Mouse (Mus musculus) heart, embryonic 14.5 days (tissue): ENCODE measurements around the gene Celsr2. TPM values are rescaled to one million over a fixed set of nuclear protein-coding genes. Genes with fewer than 3 reads are reported as not detected.

ENCODE experiments used
- ATAC-seq: fragments of 200-750 bp; cut with Nextera tagmentation; 2 replicates; pipeline ENCODE4 v1.8.0; 2017; ENCODE audit warnings: low read depth, moderate TSS enrichment; ENCODE audit not compliant: insufficient number of reproducible peaks, insufficient read depth, low FRiP score
- H3K27ac ChIP-seq, 2 experiments: fragments of 200-500 bp in 1 of 2; fragments of 300-500 bp in 1 of 2; sonication (generic) in 1 of 2; replicated peaks in 1 of 2; 2 replicates each; pipeline ENCODE4 v1.5.1; 2012 to 2014; ENCODE audit warnings: low read depth in 2 of 2, low read length in 2 of 2, control low read depth in 1 of 2, mild to moderate bottlenecking in 1 of 2, mixed read lengths in 1 of 2; ENCODE audit not compliant: control insufficient read depth in 1 of 2, insufficient read depth in 1 of 2
- H3K27me3 ChIP-seq: fragments of 300-500 bp; sonication (generic); 2 replicates; pipeline ENCODE4 v1.6.1; 2014; ENCODE audit warnings: mild to moderate bottlenecking, low read length, control low read depth; ENCODE audit not compliant: control insufficient read depth, insufficient read depth
- H3K36me3 ChIP-seq: fragments of 300-500 bp; sonication (generic); 2 replicates; pipeline ENCODE4 v1.6.1; 2014; ENCODE audit warnings: mild to moderate bottlenecking, control low read depth, low read length, mixed read lengths; ENCODE audit not compliant: control insufficient read depth, insufficient read depth
- H3K4me1 ChIP-seq, 2 experiments: fragments of 200-500 bp in 1 of 2; fragments of 300-500 bp in 1 of 2; sonication (generic) in 1 of 2; 2 replicates each; pipeline ENCODE4 v1.6.1; 2012 to 2014; ENCODE audit warnings: low read length in 2 of 2, control low read depth in 1 of 2, mixed read lengths in 1 of 2; ENCODE audit not compliant: control insufficient read depth in 2 of 2, insufficient read depth in 2 of 2
- H3K4me2 ChIP-seq: fragments of 300-500 bp; sonication (generic); 2 replicates; pipeline ENCODE4 v1.6.1; 2014; ENCODE audit warnings: mild to moderate bottlenecking, low read length
- H3K4me3 ChIP-seq, 2 experiments: fragments of 200-500 bp in 1 of 2; fragments of 300-500 bp in 1 of 2; sonication (generic) in 1 of 2; 2 replicates each; pipeline ENCODE4 v1.5.1; 2012 to 2014; ENCODE audit warnings: low read length in 2 of 2, mild to moderate bottlenecking in 2 of 2, control low read depth in 1 of 2, low read depth in 1 of 2, moderate library complexity in 1 of 2; ENCODE audit not compliant: control insufficient read depth in 1 of 2, insufficient read depth in 1 of 2
- H3K9ac ChIP-seq: fragments of 300-500 bp; sonication (generic); 2 replicates; pipeline ENCODE4 v1.6.1; 2014; ENCODE audit warnings: mild to moderate bottlenecking, low read length
- H3K9me3 ChIP-seq: fragments of 300-500 bp; sonication (generic); 2 replicates; pipeline ENCODE4 v1.6.1; 2016; ENCODE audit warnings: low read length, control low read depth; ENCODE audit not compliant: control insufficient read depth
- WGBS: fragments of 180-500 bp; shearing (Covaris S2); extraction: QIAGEN DNeasy Blood & Tissue Kit; methylation state at CpG from one replicate; pipeline ENCODE4 v1.1.7; 2014; 5-methylcytosine and 5-hydroxymethylcytosine counted together
- polyA plus RNA-seq: library from polyadenylated mRNA; unstranded; fragments of >200 nt; fragmentation: Nextera tagmentation; extraction: Ambion mirVana; gene quantifications from 2 replicates; pipeline ENCODE4 v1.2.1, GENCODE M21; 2014

Gene Celsr2
- polyA plus RNA-seq, 1 experiment from 2014 or later = 3.1 TPM

GRCm38 (mm10) chr3:108386186-108386585, 29.2 kb downstream of the Celsr2 start:
- no peak for ATAC-seq
- WGBS = 93% methylated on average over 10 of the region's 10 CpGs
- H3K9ac ChIP-seq = no peak overlapping the region
- no peaks in the 10 kb centered on the region for H3K9me3 ChIP-seq
- no peaks in the 10 kb centered on the region for H3K27me3 ChIP-seq
- H3K4me3 ChIP-seq = no peak overlapping the region
- H3K4me1 ChIP-seq = peaks cover 16 to 25% of the 10 kb centered on the region in 2 experiments
- no peak overlapping the region for H3K4me2 ChIP-seq
- peaks cover 19% of the 10 kb centered on the region for H3K36me3 ChIP-seq
- H3K27ac ChIP-seq = no peak overlapping the region

- Histone ChIP-seq H3K36me3 (peaks cover 19% of the 10 kb centered on the region), H3K4me3 (peak overlapping the region; percentile 69 to 74), H3K9ac (peak overlapping the region; percentile 72), H3K27me3 (no peaks in the 10 kb centered on the region), H3K4me2 (peak overlapping the region; percentile 70), H3K27ac (no peak overlapping the region), H3K4me1 (peaks cover 16 to 28% of the 10 kb centered on the region in 2 experiments), H3K9me3 (no peaks in the 10 kb centered on the region)
- WGBS = 49% methylated on average over 2 of the region's 2 CpGs
- ATAC-seq = no peak
Measured at GRCm38 (mm10) chr3:108384425-108384824, 30.9 kb downstream of the Celsr2 start.

DNA sequence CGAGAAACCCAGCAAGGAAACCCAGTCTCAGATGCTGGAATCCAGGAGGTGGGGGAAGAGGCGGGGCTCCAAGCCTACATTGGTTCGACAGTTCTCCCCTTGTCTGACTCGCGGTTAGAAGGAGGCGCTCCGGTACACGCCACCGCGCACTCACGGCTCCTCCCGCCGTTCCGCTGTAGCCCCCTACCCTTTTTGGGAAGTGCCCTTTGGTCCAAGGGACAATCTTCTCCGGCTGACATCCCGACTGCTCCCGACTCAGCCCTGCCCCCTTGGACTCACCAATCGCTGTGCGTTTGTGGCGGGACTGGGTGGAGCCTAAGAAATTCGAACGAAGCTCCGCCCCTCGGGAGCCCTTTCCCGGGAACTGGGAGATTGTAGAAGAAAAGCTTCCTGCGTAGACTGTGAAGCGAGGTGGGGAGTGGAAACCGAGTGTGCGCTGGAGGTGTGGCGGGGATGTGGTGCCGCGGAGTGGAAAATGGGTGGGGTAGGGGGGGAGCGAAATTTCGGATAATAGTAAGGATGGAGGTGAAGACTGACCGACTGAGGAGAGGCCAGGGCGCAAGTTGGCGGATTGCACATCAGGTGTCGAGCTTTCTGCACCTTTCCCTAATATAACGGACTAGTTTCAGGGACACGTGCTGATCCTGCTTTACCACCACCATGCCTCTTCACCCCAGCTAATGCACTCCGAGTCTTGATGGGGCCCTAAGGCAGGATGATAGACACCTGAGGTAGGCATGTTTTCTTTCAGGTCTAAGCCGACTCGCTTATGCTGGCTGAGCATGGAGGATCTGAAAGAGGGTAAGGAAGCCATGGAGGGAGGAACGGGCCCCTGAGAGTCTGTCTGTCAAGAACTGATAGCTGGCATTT, 31.6 kb downstream of the Celsr2 start, which contains the start of gene Psrc1:
Gene Psrc1 (plus strand): TSS at position 355 of the 870 bp plus-strand sequence.
- peak within 1 kb of the TSS; percentile 70 for H3K4me2 ChIP-seq
- no peaks in the 10 kb centered on the region for H3K9me3 ChIP-seq
- H3K4me3 ChIP-seq = peak within 1 kb of the TSS; percentile 69 to 74
- peaks cover 13 to 33% of the 10 kb centered on the region in 2 experiments for H3K4me1 ChIP-seq
- peak within 1 kb of the TSS; percentile 72 for H3K9ac ChIP-seq
- peak within 1 kb of the TSS in 1 of 2 experiments; percentile 44; a peak in 2 of 4 replicates for H3K27ac ChIP-seq
- H3K27me3 ChIP-seq = no peaks in the 10 kb centered on the region
- H3K36me3 ChIP-seq = peaks cover 19% of the 10 kb centered on the region
- ATAC-seq = peak; percentile 68
- 2% methylated on average over 44 of the region's 44 CpGs for WGBS

DNA sequence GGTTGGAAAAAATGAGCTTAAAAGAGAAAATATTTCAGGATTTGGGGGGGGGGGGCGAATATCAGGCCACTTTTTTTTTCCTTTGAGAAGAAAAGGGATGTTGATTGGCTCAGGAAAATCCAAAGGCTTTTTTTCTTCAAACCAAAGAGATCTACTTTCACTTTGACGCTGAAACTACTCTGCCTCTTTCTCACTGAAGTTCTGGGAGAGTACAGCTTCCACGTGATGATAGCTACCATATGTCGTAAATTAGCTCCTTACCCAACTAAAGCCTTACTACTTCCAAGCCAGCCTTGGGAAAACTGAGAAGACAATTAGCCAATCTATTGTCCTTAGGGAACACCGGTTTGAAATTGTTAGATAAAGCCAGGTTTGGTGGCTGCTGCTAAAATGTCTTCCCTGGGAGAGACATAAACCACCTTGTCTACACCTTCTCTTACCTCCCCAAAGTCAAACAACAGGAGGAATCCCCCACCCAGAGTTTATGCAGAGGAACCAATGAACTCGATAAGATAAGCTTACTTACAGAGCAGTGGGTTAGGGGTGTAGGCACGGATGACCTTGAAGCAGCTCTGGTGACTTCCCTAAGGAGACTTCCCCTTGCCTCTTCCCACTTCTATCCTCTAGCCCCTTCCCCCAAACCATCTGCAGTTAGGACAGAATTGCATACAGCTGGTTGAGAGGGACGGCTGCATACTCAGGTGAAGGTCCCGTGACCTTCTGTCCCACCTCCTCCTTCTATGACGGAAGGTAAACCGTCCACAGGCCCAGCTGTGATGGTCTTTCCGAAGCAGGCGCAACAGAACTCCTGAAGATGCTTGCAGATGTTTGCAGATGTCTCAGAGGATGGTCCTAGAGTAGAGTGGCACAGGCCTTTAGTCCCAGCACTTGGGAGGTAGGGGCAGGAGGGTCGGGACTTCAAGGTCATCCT, 33.1 kb downstream of the Celsr2 start:
- Histone ChIP-seq H3K27ac (peak overlapping the region; percentile 29 to 43; a peak in 2 of 4 replicates), H3K27me3 (no peaks in the 10 kb centered on the region), H3K4me1 (peaks cover 13 to 33% of the 10 kb centered on the region in 2 experiments), H3K4me2 (peak overlapping the region; percentile 70), H3K4me3 (no peak overlapping the region; a peak in 1 of 4 replicates), H3K36me3 (peaks cover 13% of the 10 kb centered on the region), H3K9me3 (no peaks in the 10 kb centered on the region), H3K9ac (peak overlapping the region; percentile 9)
- 47% methylated on average over 14 of the region's 14 CpGs for WGBS
- no peak for ATAC-seq

- H3K27me3 ChIP-seq = no peaks in the 10 kb centered on the region
- H3K4me3 ChIP-seq = no peak overlapping the region
- H3K9me3 ChIP-seq = no peaks in the 10 kb centered on the region
- H3K36me3 ChIP-seq = no peaks in the 10 kb centered on the region
- WGBS = 82% methylated on average over 6 of the region's 6 CpGs
- H3K4me1 ChIP-seq = peaks cover 13 to 33% of the 10 kb centered on the region in 2 experiments
- H3K9ac ChIP-seq = no peak overlapping the region
- ATAC-seq = no peak
- no peak overlapping the region for H3K4me2 ChIP-seq
- H3K27ac ChIP-seq = no peak overlapping the region
Measured at GRCm38 (mm10) chr3:108380695-108381094, 34.7 kb downstream of the Celsr2 start.

GRCm38 (mm10) chr3:108378875-108379663, 36.3 kb downstream of the Celsr2 start:
- Histone ChIP-seq H3K4me1 (peaks cover 8 to 27% of the 10 kb centered on the region in 2 experiments), H3K4me2 (no peak overlapping the region), H3K36me3 (no peaks in the 10 kb centered on the region), H3K4me3 (no peak overlapping the region), H3K27me3 (no peaks in the 10 kb centered on the region), H3K9ac (no peak overlapping the region), H3K27ac (0 out of 4 replicates have a peak overlapping the region, but pooled peaks of 1 of the 2 experiments have one; percentile 26), H3K9me3 (no peaks in the 10 kb centered on the region)
- ATAC-seq = 0 out of 2 replicates have a peak, but pooled peaks have one; percentile 17
- 58% methylated on average over 7 of the region's 7 CpGs for WGBS
